In the genomic region with DNA sequence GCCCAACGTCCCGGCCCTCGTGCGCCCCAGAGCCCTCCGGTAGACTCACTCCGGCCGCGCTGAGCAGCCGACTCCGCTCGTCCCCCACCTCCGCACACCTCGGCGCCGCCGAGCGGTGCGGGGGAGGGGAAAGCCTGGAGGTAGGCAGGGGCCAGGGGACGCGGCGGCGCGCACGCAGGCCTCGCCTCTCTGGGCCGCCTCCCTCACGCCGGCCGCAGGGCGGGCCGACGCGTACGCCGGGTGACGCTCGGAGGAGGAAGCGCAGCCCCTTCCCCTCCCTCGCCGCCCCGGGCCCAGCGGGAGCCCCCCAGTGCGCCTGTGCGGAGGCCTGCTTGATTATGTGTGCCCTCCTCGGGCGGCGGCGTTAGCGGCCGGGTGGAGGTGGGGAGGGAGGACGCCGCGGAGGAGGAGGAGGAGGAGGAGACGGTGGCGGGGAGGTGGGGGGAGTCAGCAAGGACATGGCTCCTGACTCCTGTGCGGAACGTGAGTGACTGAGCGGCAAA, we compare ENCODE assay signal across 8 mouse cellular contexts. TPM values are rescaled to one million over a fixed set of nuclear protein-coding genes. Genes with fewer than 3 reads are reported as not detected.
DNase-seq lines count a peak whose midpoint lies in the region; ATAC-seq and TF ChIP-seq lines count a peak whose summit lies in the region.

No protein-coding gene starts in this region.

- no peaks in the 10 kb centered on the region for H3K27me3 ChIP-seq in cerebellum, adult 2 months (ENCODE audit: control insufficient read depth, insufficient read depth, low read length)
- H3K27me3 ChIP-seq in lung, postnatal 0 days (replicated peaks; ENCODE audit: insufficient read depth, low read length) = no peaks in the 10 kb centered on the region

- WGBS in cerebellum, adult 2 months = under 1% methylated on average over 58 of the region's 58 CpGs
- WGBS in lung, postnatal 0 days = 3% methylated on average over 11 of the region's 58 CpGs

- H3K27ac ChIP-seq in cerebellum, adult 2 months (ENCODE audit: insufficient read depth, low read length) = peak overlapping the region; percentile 87
- H3K27ac ChIP-seq in lung, postnatal 0 days (ENCODE audit: low read length) = peak overlapping the region; percentile 99

- no peak for TF ChIP-seq EP300 in lung, postnatal 0 days (IDR thresholded peaks at IDR 0.05)

- H3K36me3 ChIP-seq in lung, postnatal 0 days (ENCODE audit: insufficient read depth, low read length) = no peaks in the 10 kb centered on the region

- peak; percentile 79 for TF ChIP-seq POLR2A in cerebellum, adult 2 months (IDR thresholded peaks at IDR 0.05; ENCODE audit: borderline replicate concordance, insufficient read depth, low read length)

- no peaks in the 10 kb centered on the region for H3K4me1 ChIP-seq in cerebellum, adult 2 months (ENCODE audit: control insufficient read depth, insufficient read depth, low read length)
- H3K4me1 ChIP-seq in lung, postnatal 0 days (ENCODE audit: insufficient read depth, low read depth, low read length) = peaks cover 3% of the 10 kb centered on the region; the same call in 1 of the 2 replicates

- peak; percentile 57 for DNase-seq in MEL-GATA-1-ER (ENCODE audit: extremely low read depth, low read depth)
- DNase-seq in cerebellum, adult 2 months = peak; percentile 93 to 95
- DNase-seq in forelimb bud, embryonic 11.5 days (ENCODE audit: low read depth, low spot score) = peak; percentile 94
- DNase-seq in layer of hippocampus, postnatal 10 days (ENCODE audit: low spot score in 2 of 2) = peak; percentile 90 to 96
- DNase-seq in lung, postnatal 0 days (ENCODE audit: low spot score) = peak; percentile 98
- peak; percentile 88 for DNase-seq in ovary, postnatal 14 days (ENCODE audit: low spot score)
- DNase-seq in thymus, postnatal 10 days (ENCODE audit: low spot score in 2 of 2) = peak; percentile 91 to 94

- ATAC-seq in hematopoietic stem cell, adult 5-6 weeks (replicated peaks in 1 of 2; ENCODE audit: insufficient read depth in 1 of 2, low FRiP score in 2 of 2, low TSS enrichment in 1 of 2, low read depth in 1 of 2, poor library complexity in 2 of 2, severe bottlenecking in 2 of 2) = peak; percentile 74 to 77
- ATAC-seq in lung, postnatal 0 days = peak; percentile 96

- peak overlapping the region; percentile 79 for H3K4me2 ChIP-seq in lung, postnatal 0 days (replicated peaks; ENCODE audit: low read depth, low read length)

- TF ChIP-seq CTCF in cerebellum, adult 2 months (IDR thresholded peaks at IDR 0.05; ENCODE audit: borderline replicate concordance, insufficient read depth, low read depth, low read length) = no peak
- TF ChIP-seq CTCF in lung, postnatal 0 days (IDR thresholded peaks at IDR 0.05) = 0 out of 2 replicates have a peak, but pooled peaks have one; percentile 5

- H3K9me3 ChIP-seq in lung, postnatal 0 days (ENCODE audit: low read length) = no peaks in the 10 kb centered on the region

- peak overlapping the region; percentile 93 for H3K9ac ChIP-seq in lung, postnatal 0 days (replicated peaks; ENCODE audit: low read depth)

- peak overlapping the region; percentile 98 for H3K4me3 ChIP-seq in cerebellum, adult 2 months (replicated peaks; ENCODE audit: insufficient read depth, low read depth, low read length)
- H3K4me3 ChIP-seq in lung, postnatal 0 days (ENCODE audit: low read depth, low read length) = peak overlapping the region; percentile 96

RNA-seq across cellular contexts. Expression of a gene that starts 9.4 kb away (rescaled TPM):
- 45.6 and 46.7 TPM in 2 replicates for polyA plus RNA-seq in cerebellum, adult 2 months (2012; rRNA removed)
- 65.4 and 95.8 TPM in 2 replicates for total RNA-seq in hematopoietic stem cell, adult 5-6 weeks (2017)
- 10 to 100 TPM; 48.8 to 58.2 TPM for total RNA-seq in layer of hippocampus, postnatal 10 days (2021)
- polyA plus RNA-seq in lung, postnatal 0 days (2015; fragmentation: Nextera tagmentation; extraction: Ambion mirVana) = 35.1 and 38.9 TPM in 2 replicates

RNA-seq across cellular contexts. Expression of a gene that starts 15.6 kb away (rescaled TPM):
- 4.8 and 5.7 TPM in 2 replicates for polyA plus RNA-seq in cerebellum, adult 2 months (2012; rRNA removed)
- total RNA-seq in hematopoietic stem cell, adult 5-6 weeks (2017) = 0.44 TPM in 1 of 2 replicates, not detected in the other
- total RNA-seq in layer of hippocampus, postnatal 10 days (2021) = 10 to 100 TPM; 12.7 to 14.8 TPM
- polyA plus RNA-seq in lung, postnatal 0 days (2015; fragmentation: Nextera tagmentation; extraction: Ambion mirVana) = 2.5 and 3.0 TPM in 2 replicates

RNA-seq across cellular contexts. Expression of a gene that starts 26.9 kb away (rescaled TPM):
- 2.6 and 3.0 TPM in 2 replicates for polyA plus RNA-seq in cerebellum, adult 2 months (2012; rRNA removed)
- total RNA-seq in hematopoietic stem cell, adult 5-6 weeks (2017) = not detected in 2 replicates
- 1 to 10 TPM; 3.3 to 3.8 TPM for total RNA-seq in layer of hippocampus, postnatal 10 days (2021)
- polyA plus RNA-seq in lung, postnatal 0 days (2015; fragmentation: Nextera tagmentation; extraction: Ambion mirVana) = 11.0 and 11.3 TPM in 2 replicates

Comparison
In these comparisons a context has a peak if more than half of its experiments do, and no peak if none do; other contexts are left out.
1. Peak in every context shown above with its lines: DNase-seq, ATAC-seq, H3K4me3 ChIP-seq and H3K27ac ChIP-seq.